Mouse (Mus musculus): ENCODE data around the gene Tshr.

The Tshr gene

GRCm38 (mm10) chr12:91384281-91385017 is at the start of gene Tshr, which contains the start of gene Cep128:
TSS of gene Tshr (plus strand) at chr12:91384563.
TSS of gene Cep128 (minus strand) at chr12:91384409.
- under 1% methylated on average over 27 of the region's 27 CpGs for WGBS

GRCm38 (mm10) chr12:91338656-91339055 is 45.7 kb upstream of the Tshr start:
- WGBS, result 97% methylated on average over 13 of the region's 13 CpGs

- WGBS, result 80% methylated on average over 8 of the region's 8 CpGs
Observed at GRCm38 (mm10) chr12:91353783-91354182, 30.6 kb upstream of the Tshr start.

GRCm38 (mm10) chr12:91369173-91369572 is 15.2 kb upstream of the Tshr start:
- 87% methylated on average over 3 of the region's 3 CpGs for WGBS

- 1% methylated on average over 22 of the region's 22 CpGs for WGBS
Observed at GRCm38 (mm10) chr12:91383516-91384264, 673 bp upstream of the Tshr start.

- under 1% methylated on average over 38 of the region's 38 CpGs for WGBS
Observed at GRCm38 (mm10) chr12:91400232-91401048, 16.1 kb downstream of the Tshr start.

- WGBS, result 12% methylated on average over 12 of the region's 12 CpGs
Observed at GRCm38 (mm10) chr12:91401049-91401352, 16.6 kb downstream of the Tshr start.

GRCm38 (mm10) chr12:91410306-91410705 is 25.9 kb downstream of the Tshr start:
- WGBS, result 40% methylated on average over 4 of the region's 4 CpGs

- WGBS, result 70% methylated on average over 7 of the region's 7 CpGs
Observed at GRCm38 (mm10) chr12:91412461-91413182, 28.3 kb downstream of the Tshr start.

- 76% methylated on average over 6 of the region's 6 CpGs for WGBS
Observed at GRCm38 (mm10) chr12:91415112-91415511, 30.7 kb downstream of the Tshr start.

- WGBS, result 52% methylated on average over 7 of the region's 7 CpGs
Observed at GRCm38 (mm10) chr12:91416828-91417227, 32.5 kb downstream of the Tshr start.

- WGBS, result 61% methylated on average over 7 of the region's 7 CpGs
Observed at GRCm38 (mm10) chr12:91418791-91419190, 34.4 kb downstream of the Tshr start.

GRCm38 (mm10) chr12:91421272-91421671 is 36.9 kb downstream of the Tshr start:
- 76% methylated on average over 9 of the region's 9 CpGs for WGBS

- WGBS, result 65% methylated on average over 11 of the region's 11 CpGs
Observed at GRCm38 (mm10) chr12:91423125-91423820, 38.9 kb downstream of the Tshr start.

GRCm38 (mm10) chr12:91426499-91426898 is 42.1 kb downstream of the Tshr start:
- 61% methylated on average over 4 of the region's 4 CpGs for WGBS

- WGBS, result 88% methylated on average over 2 of the region's 2 CpGs
Observed at GRCm38 (mm10) chr12:91427129-91427528, 42.8 kb downstream of the Tshr start.

- 93% methylated on average over 13 of the region's 13 CpGs for WGBS
Observed at GRCm38 (mm10) chr12:91482195-91482733, 97.9 kb downstream of the Tshr start.

GRCm38 (mm10) chr12:91486342-91486741 is 102.0 kb downstream of the Tshr start:
- WGBS, result 79% methylated on average over 4 of the region's 4 CpGs

- WGBS, result 58% methylated on average over 3 of the region's 3 CpGs
Observed at GRCm38 (mm10) chr12:91488406-91488805, 104.0 kb downstream of the Tshr start.

GRCm38 (mm10) chr12:91495497-91496225 is 111.3 kb downstream of the Tshr start:
- 53% methylated on average over 11 of the region's 11 CpGs for WGBS
